20 mouse cellular contexts compared by ENCODE assay signal in genomic region chr10:77108106-77108505, GRCm38 (mm10). TPM values are rescaled to one million over a fixed set of nuclear protein-coding genes. Genes with fewer than 3 reads are reported as not detected.
A peak's percentile ranks its signal among the peaks of the same experiment; 100 is the strongest.
DNase-seq lines count a peak whose midpoint lies in the region; ATAC-seq and TF ChIP-seq lines count a peak whose summit lies in the region.
"Had no signal": no experiment of that assay in that cellular context is flagged by ENCODE, and none has a peak within 500 bp of the region (broad histone marks: within the 10 kb centered on the region; RNA-seq: fewer than 3 reads in every experiment).

No protein-coding gene starts in this region.

- peaks cover 57% of the 10 kb centered on the region for H3K4me1 ChIP-seq in kidney, embryonic 15.5 days
- peaks cover 22% of the 10 kb centered on the region for H3K4me1 ChIP-seq in kidney, adult 2 months (ENCODE audit: control insufficient read depth, insufficient read depth, low read length)
- H3K4me1 ChIP-seq in midbrain, embryonic 10.5 days, result peaks cover 24% of the 10 kb centered on the region
- H3K4me1 ChIP-seq in midbrain, embryonic 15.5 days, result no peaks in the 10 kb centered on the region

- no peak for DNase-seq in kidney, adult 2 months
- no peak for DNase-seq in midbrain, embryonic 10.5 days (ENCODE audit: low spot score)
- peak; percentile 18 to 25 for DNase-seq in thymus, postnatal 10 days (ENCODE audit: low spot score in 2 of 2)
- no peak for DNase-seq in thymus, postnatal 36 days
- DNase-seq in natural killer cell, adult 2 months (ENCODE audit: low spot score in 2 of 2), result no peak
- DNase-seq: adrenal gland, adult 8-10 months; adrenal gland, postnatal 36 days; cerebellum, adult 2 months; cerebellum, postnatal 10 days; embryo, embryonic 11 days; gastrocnemius, postnatal 36 days; heart, adult 11 months; heart, postnatal 14 days had no signal

- no peak overlapping the region for H3K9ac ChIP-seq in kidney, embryonic 15.5 days
- no peak overlapping the region for H3K9ac ChIP-seq in midbrain, embryonic 15.5 days
- H3K9ac ChIP-seq: embryonic facial prominence, embryonic 15.5 days; hindbrain, embryonic 13.5 days had no signal

- no peaks in the 10 kb centered on the region for H3K27me3 ChIP-seq in kidney, embryonic 15.5 days
- H3K27me3 ChIP-seq in kidney, adult 2 months (replicated peaks; ENCODE audit: control insufficient read depth, insufficient read depth, low read length), result no peaks in the 10 kb centered on the region
- no peaks in the 10 kb centered on the region for H3K27me3 ChIP-seq in midbrain, embryonic 10.5 days (ENCODE audit: low read depth, poor library complexity, severe bottlenecking)
- H3K27me3 ChIP-seq in midbrain, embryonic 15.5 days (replicated peaks), result no peaks in the 10 kb centered on the region
- H3K27me3 ChIP-seq: embryonic facial prominence, embryonic 15.5 days; hindbrain, embryonic 13.5 days had no signal

- TF ChIP-seq CTCF in kidney, adult 2 months (conservative IDR thresholded peaks at IDR 0.05; ENCODE audit: insufficient read depth, insufficient read length, low read depth, low read length), result no peak

- TF ChIP-seq POLR2A in kidney, adult 2 months (IDR thresholded peaks at IDR 0.05; ENCODE audit: low read depth, low read length), result no peak

- no peak overlapping the region for H3K4me2 ChIP-seq in kidney, embryonic 15.5 days
- no peak overlapping the region for H3K4me2 ChIP-seq in midbrain, embryonic 15.5 days
- H3K4me2 ChIP-seq: embryonic facial prominence, embryonic 15.5 days; hindbrain, embryonic 13.5 days had no signal

- H3K4me3 ChIP-seq in kidney, embryonic 15.5 days (replicated peaks), result no peak overlapping the region
- H3K4me3 ChIP-seq in kidney, adult 2 months (ENCODE audit: insufficient read depth, low read depth, low read length), result no peak overlapping the region
- H3K4me3 ChIP-seq in midbrain, embryonic 10.5 days, result no peak overlapping the region
- H3K4me3 ChIP-seq in midbrain, embryonic 15.5 days, result no peak overlapping the region
- H3K4me3 ChIP-seq: embryonic facial prominence, embryonic 15.5 days; erythroblast, embryonic 14.5 days; forebrain, embryonic 10.5 days; hindbrain, embryonic 13.5 days had no signal

- ATAC-seq in kidney, embryonic 15.5 days (replicated peaks; ENCODE audit: low FRiP score), result no peak
- no peak for ATAC-seq in midbrain, embryonic 15.5 days (replicated peaks)
- ATAC-seq: forebrain, embryonic 14.5 days had no signal

- no peaks in the 10 kb centered on the region; the same call in 1 of the 2 replicates for H3K36me3 ChIP-seq in kidney, embryonic 15.5 days
- H3K36me3 ChIP-seq in kidney, adult 2 months (ENCODE audit: control insufficient read depth, insufficient read depth, low read length), result no peaks in the 10 kb centered on the region
- H3K36me3 ChIP-seq in midbrain, embryonic 10.5 days, result peaks cover 13% of the 10 kb centered on the region
- H3K36me3 ChIP-seq in midbrain, embryonic 15.5 days (replicated peaks), result no peaks in the 10 kb centered on the region
- H3K36me3 ChIP-seq: embryonic facial prominence, embryonic 15.5 days; hindbrain, embryonic 13.5 days had no signal

- 75% methylated on average over 4 of the region's 4 CpGs for WGBS in kidney, embryonic 15.5 days
- WGBS in kidney, adult 2 months, result 75% methylated on average over 4 of the region's 4 CpGs
- WGBS in midbrain, embryonic 10.5 days, result 93% methylated on average over 4 of the region's 4 CpGs
- 89% methylated on average over 4 of the region's 4 CpGs for WGBS in midbrain, embryonic 15.5 days

- H3K27ac ChIP-seq in kidney, embryonic 15.5 days, result peak overlapping the region; percentile 51
- H3K27ac ChIP-seq in kidney, adult 2 months (ENCODE audit: insufficient read depth, low read depth, low read length), result no peak overlapping the region
- H3K27ac ChIP-seq in midbrain, embryonic 10.5 days (replicated peaks), result 0 out of 2 replicates have a peak overlapping the region, but pooled peaks have one; percentile 14
- H3K27ac ChIP-seq in midbrain, embryonic 15.5 days, result no peak overlapping the region
- H3K27ac ChIP-seq: embryonic facial prominence, embryonic 15.5 days; forebrain, embryonic 10.5 days; hindbrain, embryonic 13.5 days had no signal

- H3K9me3 ChIP-seq in kidney, embryonic 15.5 days (replicated peaks), result no peaks in the 10 kb centered on the region
- no peaks in the 10 kb centered on the region for H3K9me3 ChIP-seq in midbrain, embryonic 10.5 days (replicated peaks)
- no peaks in the 10 kb centered on the region for H3K9me3 ChIP-seq in midbrain, embryonic 15.5 days
- H3K9me3 ChIP-seq: embryonic facial prominence, embryonic 15.5 days; forebrain, embryonic 10.5 days; hindbrain, embryonic 13.5 days had no signal

RNA-seq across cellular contexts. Expression of gene Col18a1, which starts 58.2 kb away (rescaled TPM):
- polyA plus RNA-seq in kidney, embryonic 15.5 days (2015; fragmentation: Nextera tagmentation; extraction: Ambion mirVana), result 195 and 206 TPM in 2 replicates
- polyA plus RNA-seq in kidney, adult 2 months (2012; rRNA removed), result 114 and 138 TPM in 2 replicates
- polyA plus RNA-seq in midbrain, embryonic 10.5 days (2016; fragmentation: Nextera tagmentation; extraction: Ambion mirVana), result 146 and 155 TPM in 2 replicates
- polyA plus RNA-seq in midbrain, embryonic 15.5 days (2015; fragmentation: Nextera tagmentation; extraction: Ambion mirVana), result 33.6 and 35.8 TPM in 2 replicates

Comparison
In these comparisons a context has a peak if more than half of its experiments do, and no peak if none do; other contexts are left out.
1. H3K27ac ChIP-seq: peak in kidney, embryonic 15.5 days (single experiment) and midbrain, embryonic 10.5 days (single experiment); none in kidney, adult 2 months (single experiment) and midbrain, embryonic 15.5 days (single experiment).
2. DNase-seq: peak in thymus, postnatal 10 days (2 of 2); none in kidney, adult 2 months (single experiment), midbrain, embryonic 10.5 days (single experiment), thymus, postnatal 36 days (0 of 2) and natural killer cell, adult 2 months (0 of 2).